14 mouse cellular contexts compared by ENCODE assay signal in the genomic region with DNA sequence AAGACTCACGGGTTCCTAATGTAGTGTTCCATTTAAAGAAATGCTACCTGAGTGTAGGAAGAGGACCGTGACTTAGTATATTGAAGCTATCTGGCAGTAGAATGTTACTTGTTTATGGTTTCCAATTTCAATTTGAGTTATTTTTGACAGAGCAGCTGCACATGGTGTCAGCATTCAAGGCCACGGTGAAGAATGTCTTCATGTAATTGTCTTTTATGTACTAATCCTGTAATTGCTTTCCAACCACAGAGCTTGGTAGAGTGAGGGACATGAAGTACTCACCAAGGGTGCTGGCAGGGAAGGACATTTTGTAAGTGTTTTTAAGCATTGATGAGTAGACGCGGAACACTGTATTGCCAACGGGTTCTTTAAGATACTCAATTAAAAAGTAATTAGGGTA.
"Had no signal": no experiment of that assay in that cellular context is flagged by ENCODE, and none has a peak within 500 bp of the region (broad histone marks: within the 10 kb centered on the region; RNA-seq: fewer than 3 reads in every experiment).

No protein-coding gene starts in this region.

- H3K27ac ChIP-seq: midbrain, embryonic 12.5 days; neural tube, embryonic 12.5 days; stomach, embryonic 15.5 days; stomach, postnatal 0 days had no signal

- H3K36me3 ChIP-seq: midbrain, embryonic 12.5 days; stomach, embryonic 15.5 days had no signal

- H3K9me3 ChIP-seq: neural tube, embryonic 12.5 days; stomach, embryonic 15.5 days had no signal

- DNase-seq: lung, adult 18-20 months; lung, embryonic 14.5 days; lung, postnatal 10 days; lung, postnatal 4 days; midbrain, embryonic 14.5 days; right cerebral cortex, postnatal 14 days; thymus, adult 2 months; thymus, postnatal 25 days; thymus, postnatal 4 days had no signal

- H3K4me2 ChIP-seq: lung, embryonic 14.5 days; midbrain, embryonic 12.5 days; neural tube, embryonic 12.5 days; stomach, embryonic 15.5 days had no signal

- ATAC-seq: midbrain, embryonic 16.5 days had no signal

- H3K4me3 ChIP-seq: midbrain, embryonic 12.5 days; neural tube, embryonic 12.5 days; stomach, embryonic 15.5 days had no signal

- H3K4me1 ChIP-seq: midbrain, embryonic 12.5 days; neural tube, embryonic 12.5 days; stomach, embryonic 15.5 days had no signal

- H3K9ac ChIP-seq: lung, embryonic 14.5 days; midbrain, embryonic 12.5 days; neural tube, embryonic 12.5 days; stomach, embryonic 15.5 days had no signal

- H3K27me3 ChIP-seq: midbrain, embryonic 12.5 days; neural tube, embryonic 12.5 days; stomach, embryonic 15.5 days had no signal
